Mouse (Mus musculus): ENCODE data around the gene Fam81a.

- TF ChIP-seq CTCF (IDR thresholded peaks at IDR 0.05) (no peak), EP300 (IDR thresholded peaks at IDR 0.05) (no peak)
These were observed 89.6 kb downstream of the Fam81a start for GRCm38 (mm10) chr9:70052730-70053129.
